Mouse (Mus musculus) G1E (cell line): ENCODE measurements at regions not wholly inside any gene's neighbourhood (a gene's known extent, or its start where the extent isn't known, plus 50 kb on each side); places are given as distances from the start of the nearest gene placed in this dataset.

Experiments used
- ATAC-seq: 2 replicates; pipeline ENCODE4 v1.8.0; 2016; ENCODE audit warnings: mild to moderate bottlenecking; ENCODE audit not compliant: insufficient number of reproducible peaks, poor library complexity, low FRiP score, severe bottlenecking; ENCODE audit errors: extremely low read depth
- DNase-seq: peaks from one replicate; pipeline ENCODE4 v3.0.0; 2012; ENCODE audit warnings: low spot score
- H3K27me3 ChIP-seq: 2 replicates; pipeline ENCODE4 v1.6.1; 2012; ENCODE audit warnings: mild to moderate bottlenecking, low read length, inconsistent platforms; ENCODE audit not compliant: insufficient read depth
- H3K36me3 ChIP-seq: replicated peaks from 2 replicates; pipeline ENCODE3; 2012; ENCODE audit warnings: mild to moderate bottlenecking, inconsistent platforms
- H3K4me1 ChIP-seq: 2 replicates; pipeline ENCODE4 v1.6.1; 2012; ENCODE audit warnings: low read depth, low read length, inconsistent platforms, mixed read lengths; ENCODE audit not compliant: insufficient read depth
- H3K4me3 ChIP-seq: 2 replicates; pipeline ENCODE4 v1.5.1; 2012; ENCODE audit warnings: low read depth, mild to moderate bottlenecking, inconsistent platforms, low read length, moderate library complexity, mixed read lengths
- H3K9me3 ChIP-seq: replicated peaks from 2 replicates; pipeline ENCODE4 v1.6.1; 2012; ENCODE audit warnings: inconsistent platforms
- CTCF ChIP-seq: IDR thresholded peaks from 2 replicates; pipeline ENCODE4 v1.5.1; 2012; ENCODE audit warnings: low read depth, low read length, inconsistent platforms, mixed read lengths
- GATA1 ChIP-seq: IDR thresholded peaks from 2 replicates; pipeline ENCODE4 v1.6.1; 2012; ENCODE audit warnings: borderline replicate concordance, low read length, inconsistent platforms, mixed read lengths
- GATA2 ChIP-seq: IDR thresholded peaks from 2 replicates; pipeline ENCODE4 v1.6.1; 2012; ENCODE audit warnings: low read depth, low read length, inconsistent platforms, borderline replicate concordance
- POLR2AphosphoS5 ChIP-seq: IDR thresholded peaks from 2 replicates; pipeline ENCODE4 v1.6.1; 2012; ENCODE audit warnings: low read depth, low read length, inconsistent platforms; ENCODE audit not compliant: insufficient replicate concordance
- TAL1 ChIP-seq: conservative IDR thresholded peaks from 2 replicates; pipeline ENCODE4 v1.6.1; 2012; ENCODE audit warnings: low read depth, low read length, inconsistent platforms, mixed read lengths

DNA sequence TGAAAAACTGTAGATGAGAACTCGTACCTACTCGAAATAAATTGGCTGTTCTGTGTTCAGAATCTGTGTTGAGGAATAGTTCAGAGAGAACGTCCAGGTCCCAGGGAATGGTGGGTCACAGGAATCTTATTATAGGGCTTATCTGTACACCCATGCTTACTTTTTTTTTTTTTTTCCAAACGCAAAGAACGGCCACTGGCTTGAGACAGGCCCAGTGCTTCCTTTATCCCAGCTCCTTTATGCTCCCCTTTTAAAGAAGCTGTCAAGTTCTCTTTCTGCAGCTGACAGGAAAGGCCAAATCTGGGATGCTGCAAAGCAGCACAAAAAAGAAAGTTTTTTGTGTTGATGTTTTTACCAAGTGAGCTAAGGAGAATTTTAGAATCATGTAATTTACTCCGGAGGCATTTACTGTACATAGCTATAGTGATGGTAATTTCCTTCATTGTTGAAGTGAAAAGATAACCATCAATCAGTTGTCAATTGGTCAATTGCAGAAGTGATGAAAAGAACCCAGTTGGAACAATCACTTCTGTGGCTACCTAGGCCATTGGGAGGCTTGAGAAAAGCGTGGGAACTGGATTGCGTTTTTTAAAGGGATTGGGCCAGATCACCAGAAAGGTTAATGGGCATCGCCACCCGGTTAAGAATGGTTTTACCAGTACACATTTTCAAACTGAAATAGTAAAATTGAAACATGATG is 91.2 kb upstream of the Sox2 start:
- H3K27me3 ChIP-seq, result no peaks in the 10 kb centered on the region
- no peaks in the 10 kb centered on the region for H3K36me3 ChIP-seq
- peaks cover 16% of the 10 kb centered on the region for H3K9me3 ChIP-seq
- ATAC-seq (no peak), DNase-seq (no peak)
- H3K4me1 ChIP-seq, result no peaks in the 10 kb centered on the region
- no peak overlapping the region for H3K4me3 ChIP-seq
- no peak for TF ChIP-seq TAL1
- no peak for TF ChIP-seq GATA1

DNA sequence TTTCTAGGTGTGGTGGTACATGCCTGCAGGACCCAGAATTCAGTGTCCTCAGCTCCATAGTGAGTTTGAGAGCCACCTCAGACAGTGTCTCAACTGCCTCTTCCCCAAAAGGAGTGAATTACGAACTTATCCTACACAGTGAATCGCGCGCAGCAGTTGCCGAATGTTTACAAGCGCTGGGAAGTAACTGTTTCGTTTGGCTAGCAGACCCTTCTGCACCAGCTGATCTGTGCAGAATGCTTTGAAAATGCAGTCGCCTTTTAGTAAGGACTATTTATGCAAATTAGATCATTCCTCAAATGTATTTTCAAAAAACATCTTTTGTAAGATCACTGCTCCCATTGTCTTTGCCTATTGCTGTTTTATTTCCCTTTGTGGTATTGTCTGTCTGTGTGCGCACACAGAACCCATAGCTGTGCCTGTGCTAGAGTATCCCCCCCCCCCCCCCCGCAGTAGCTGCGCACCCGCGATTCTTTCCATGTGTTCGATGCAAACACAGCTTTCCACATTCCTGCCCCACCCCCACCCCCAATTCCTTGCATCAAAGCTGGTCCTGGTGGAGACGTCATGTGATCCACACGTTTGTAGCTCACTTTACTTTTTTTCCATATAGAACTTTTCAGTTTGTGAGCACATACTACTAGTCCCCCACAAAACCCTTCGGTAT is 97.5 kb upstream of the Sox2 start:
- no peak for DNase-seq
- Histone ChIP-seq H3K27me3 (no peaks in the 10 kb centered on the region), H3K36me3 (no peaks in the 10 kb centered on the region), H3K4me1 (no peaks in the 10 kb centered on the region), H3K9me3 (peaks cover 34% of the 10 kb centered on the region), H3K4me3 (no peak overlapping the region)
- ATAC-seq, result no peak
- no peak for TF ChIP-seq GATA2
- TF ChIP-seq CTCF, result no peak
- TF ChIP-seq TAL1, result no peak
- TF ChIP-seq GATA1, result no peak
- no peak for TF ChIP-seq POLR2AphosphoS5

DNA sequence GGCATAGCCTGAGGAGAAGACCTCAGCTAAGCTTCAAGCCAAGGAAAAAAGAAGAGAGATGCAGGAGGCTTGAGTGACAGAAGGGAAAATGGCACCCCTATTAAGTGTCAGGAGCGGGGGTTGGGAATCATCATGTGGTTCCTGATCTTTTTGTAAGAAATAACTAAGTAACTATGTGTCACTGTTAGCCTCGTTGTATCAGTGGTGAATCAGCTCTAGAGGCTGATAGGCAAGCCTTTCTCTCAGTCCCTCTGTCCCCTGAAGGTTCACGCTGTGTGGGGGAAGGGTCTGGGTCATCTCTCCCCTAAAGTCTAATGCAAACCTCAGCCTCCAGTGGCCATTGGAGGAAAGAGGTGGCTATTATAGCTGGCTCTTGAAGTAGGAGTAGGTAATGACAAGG is 99.1 kb upstream of the Sox2 start:
- Histone ChIP-seq H3K9me3 (peaks cover 28% of the 10 kb centered on the region), H3K4me1 (no peaks in the 10 kb centered on the region), H3K36me3 (no peaks in the 10 kb centered on the region), H3K27me3 (no peaks in the 10 kb centered on the region), H3K4me3 (no peak overlapping the region)
- TF ChIP-seq TAL1 (no peak), GATA1 (no peak), GATA2 (no peak)
- ATAC-seq (no peak), DNase-seq (no peak)

GRCm38 (mm10) chr3:34550189-34550588 is 100.0 kb upstream of the Sox2 start:
- Histone ChIP-seq H3K27me3 (no peaks in the 10 kb centered on the region), H3K9me3 (peaks cover 23% of the 10 kb centered on the region), H3K36me3 (no peaks in the 10 kb centered on the region), H3K4me3 (no peak overlapping the region), H3K4me1 (no peaks in the 10 kb centered on the region)
- ATAC-seq (no peak), DNase-seq (no peak)
- TF ChIP-seq CTCF (no peak), TAL1 (no peak), GATA2 (no peak), POLR2AphosphoS5 (no peak), GATA1 (no peak)

GRCm38 (mm10) chr3:34532451-34532850 is 117.8 kb upstream of the Sox2 start:
- no peaks in the 10 kb centered on the region for H3K4me1 ChIP-seq
- ATAC-seq, result no peak
- H3K4me3 ChIP-seq, result no peak overlapping the region
- H3K9me3 ChIP-seq, result peaks cover 10% of the 10 kb centered on the region
- H3K36me3 ChIP-seq, result no peaks in the 10 kb centered on the region
- DNase-seq, result no peak
- H3K27me3 ChIP-seq, result no peaks in the 10 kb centered on the region
- TF ChIP-seq POLR2AphosphoS5 (no peak), GATA2 (no peak), CTCF (no peak), TAL1 (no peak), GATA1 (no peak)

- ATAC-seq (no peak), DNase-seq (no peak)
- Histone ChIP-seq H3K27me3 (no peaks in the 10 kb centered on the region), H3K4me1 (no peaks in the 10 kb centered on the region), H3K4me3 (no peak overlapping the region), H3K36me3 (no peaks in the 10 kb centered on the region), H3K9me3 (peaks cover 13% of the 10 kb centered on the region)
- no peak for TF ChIP-seq POLR2AphosphoS5
- TF ChIP-seq GATA2, result no peak
- no peak for TF ChIP-seq TAL1
- TF ChIP-seq GATA1, result no peak
- no peak for TF ChIP-seq CTCF
Measured at GRCm38 (mm10) chr3:34531836-34532235, 118.4 kb upstream of the Sox2 start.
